ENCODE assay signal across 24 mouse cellular contexts in the genomic region with DNA sequence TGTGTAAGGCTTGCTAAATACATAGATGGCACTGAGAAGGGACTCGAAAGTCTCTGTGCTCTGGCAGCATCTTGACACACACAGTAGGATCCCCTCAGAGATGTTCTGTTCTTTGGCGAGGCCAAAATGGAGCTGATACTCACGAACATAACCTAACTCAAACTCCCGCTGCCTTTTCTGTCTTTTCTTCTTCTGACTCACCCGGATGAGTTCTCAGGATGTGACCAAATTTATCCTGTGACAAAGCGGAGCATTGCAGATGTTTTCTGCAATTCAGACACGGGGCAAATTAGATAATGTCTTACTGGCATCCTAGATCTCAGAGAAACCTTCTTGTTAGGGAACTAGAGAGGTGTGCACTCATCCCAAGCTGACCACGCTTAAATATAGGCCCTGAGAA. TPM values are rescaled to one million over a fixed set of nuclear protein-coding genes. Genes with fewer than 3 reads are reported as not detected.
"Had no signal": no experiment of that assay in that cellular context is flagged by ENCODE, and none has a peak within 500 bp of the region (broad histone marks: within the 10 kb centered on the region; RNA-seq: fewer than 3 reads in every experiment).

No protein-coding gene starts in this region.

- H3K4me2 ChIP-seq: lung, embryonic 14.5 days; midbrain, embryonic 12.5 days; neural tube, embryonic 13.5 days; neural tube, embryonic 15.5 days; stomach, embryonic 15.5 days had no signal

- H3K27me3 ChIP-seq: neural tube, embryonic 13.5 days; neural tube, embryonic 15.5 days; stomach, embryonic 15.5 days had no signal

- H3K36me3 ChIP-seq: midbrain, embryonic 10.5 days; midbrain, embryonic 12.5 days; neural tube, embryonic 13.5 days; neural tube, embryonic 15.5 days; stomach, embryonic 15.5 days had no signal

- DNase-seq: lung, adult 18-20 months; lung, embryonic 14.5 days; lung, postnatal 10 days; lung, postnatal 4 days; midbrain, embryonic 14.5 days; right cerebral cortex, postnatal 14 days; thymus, adult 2 months; thymus, postnatal 25 days; thymus, postnatal 4 days had no signal

- H3K9ac ChIP-seq: lung, embryonic 14.5 days; midbrain, embryonic 12.5 days; neural tube, embryonic 13.5 days; neural tube, embryonic 15.5 days; stomach, embryonic 15.5 days had no signal

- H3K4me3 ChIP-seq: midbrain, embryonic 10.5 days; midbrain, embryonic 12.5 days; myocyte; neural tube, embryonic 13.5 days; neural tube, embryonic 15.5 days; stomach, embryonic 15.5 days had no signal

- H3K27ac ChIP-seq: midbrain, embryonic 10.5 days; midbrain, embryonic 12.5 days; neural tube, embryonic 13.5 days; neural tube, embryonic 15.5 days; stomach, embryonic 15.5 days; stomach, postnatal 0 days had no signal

- H3K9me3 ChIP-seq: midbrain, embryonic 10.5 days; midbrain, embryonic 12.5 days; neural tube, embryonic 13.5 days; neural tube, embryonic 15.5 days; stomach, embryonic 15.5 days had no signal

- H3K4me1 ChIP-seq: midbrain, embryonic 10.5 days; midbrain, embryonic 12.5 days; neural tube, embryonic 13.5 days; neural tube, embryonic 15.5 days; stomach, embryonic 15.5 days had no signal

RNA-seq across cellular contexts. Expression of a gene that starts 2.3 kb away (rescaled TPM):
- total RNA-seq: megakaryocyte, adult 5-6 weeks; megakaryocyte-erythroid progenitor cell, adult 5-6 weeks had no signal
- polyA plus RNA-seq: lung, embryonic 14.5 days; lung, embryonic 16.5 days; midbrain, embryonic 10.5 days; midbrain, embryonic 12.5 days; midbrain, embryonic 14.5 days; midbrain, embryonic 16.5 days; myocyte; neural tube, embryonic 11.5 days; neural tube, embryonic 13.5 days; neural tube, embryonic 15.5 days; spleen, adult 2 months; stomach, embryonic 15.5 days; stomach, postnatal 0 days; testis, adult 2 months; thymus, adult 2 months; urinary bladder, adult 2 months had no signal

RNA-seq across cellular contexts. Expression of a gene that starts 28.4 kb away (rescaled TPM):
- total RNA-seq: megakaryocyte-erythroid progenitor cell, adult 5-6 weeks had no signal
- polyA plus RNA-seq: midbrain, embryonic 12.5 days; midbrain, embryonic 14.5 days; neural tube, embryonic 11.5 days; spleen, adult 2 months had no signal
